Mouse (Mus musculus) intestine, embryonic 14.5 days (tissue): ENCODE measurements around the gene Cntn1. TPM values are rescaled to one million over a fixed set of nuclear protein-coding genes. Genes with fewer than 3 reads are reported as not detected.

Experiments
- ATAC-seq: fragments of 200-750 bp; cut with Nextera tagmentation; replicated peaks from 2 replicates; pipeline ENCODE4 v1.8.0; 2017; ENCODE audit warnings: low read depth, moderate number of reproducible peaks, moderate TSS enrichment, moderate library complexity; ENCODE audit not compliant: low FRiP score, low TSS enrichment
- DNase-seq: peaks from one replicate; pipeline ENCODE4 v3.0.0-alpha.2; 2018; ENCODE audit warnings: low spot score
- H3K27ac ChIP-seq: fragments of 300-500 bp; sonication (generic); 2 replicates; pipeline ENCODE4 v1.5.1; 2014; ENCODE audit warnings: low read depth, mild to moderate bottlenecking, control low read depth
- H3K27me3 ChIP-seq: fragments of 300-500 bp; sonication (generic); replicated peaks from 2 replicates; pipeline ENCODE4 v1.6.1; 2014; ENCODE audit warnings: low read length, control low read depth; ENCODE audit not compliant: control insufficient read depth, insufficient read depth
- H3K36me3 ChIP-seq: fragments of 300-500 bp; sonication (generic); 2 replicates; pipeline ENCODE4 v1.6.1; 2014; ENCODE audit warnings: low read length, control low read depth; ENCODE audit not compliant: control insufficient read depth, insufficient read depth
- H3K4me1 ChIP-seq: fragments of 300-500 bp; sonication (generic); replicated peaks from 2 replicates; pipeline ENCODE4 v1.6.1; 2014; ENCODE audit warnings: low read length, control low read depth, mixed read lengths; ENCODE audit not compliant: control insufficient read depth, insufficient read depth
- H3K4me2 ChIP-seq: fragments of 300-500 bp; sonication (generic); 2 replicates; pipeline ENCODE4 v1.6.1; 2014; ENCODE audit warnings: low read length
- H3K4me3 ChIP-seq: fragments of 300-500 bp; sonication (generic); 2 replicates; pipeline ENCODE4 v1.5.1; 2014; ENCODE audit warnings: low read depth, low read length, control low read depth, mixed read lengths
- H3K9ac ChIP-seq: fragments of 300-500 bp; sonication (generic); 2 replicates; pipeline ENCODE4 v1.6.1; 2014; ENCODE audit warnings: mild to moderate bottlenecking, low read length
- H3K9me3 ChIP-seq: fragments of 300-500 bp; sonication (generic); 2 replicates; pipeline ENCODE4 v1.6.1; 2016; ENCODE audit warnings: low read length, control low read depth; ENCODE audit not compliant: control insufficient read depth
- WGBS: fragments of 180-500 bp; shearing (Covaris S2); extraction: QIAGEN DNeasy Blood & Tissue Kit; methylation state at CpG from one replicate; pipeline ENCODE4 v1.1.7; 2014; 5-methylcytosine and 5-hydroxymethylcytosine counted together
- polyA plus RNA-seq: library from polyadenylated mRNA; unstranded; fragments of >200 nt; fragmentation: Nextera tagmentation; extraction: Ambion mirVana; gene quantifications from 2 replicates; pipeline ENCODE4 v1.2.1, GENCODE M21; 2014

Cntn1 gene
- polyA plus RNA-seq, 1 experiment from 2014 or later: 2.4 TPM

GRCm38 (mm10) chr15:92161163-92162025, 110.4 kb downstream of the Cntn1 start:
- ATAC-seq: no peak
- no peak for DNase-seq
- Histone ChIP-seq H3K9ac (no peak overlapping the region), H3K27ac (no peak overlapping the region), H3K36me3 (no peaks in the 10 kb centered on the region), H3K9me3 (no peaks in the 10 kb centered on the region), H3K27me3 (no peaks in the 10 kb centered on the region), H3K4me2 (no peak overlapping the region), H3K4me1 (no peaks in the 10 kb centered on the region), H3K4me3 (no peak overlapping the region)
- 49% methylated on average over 20 of the region's 20 CpGs for WGBS

- H3K4me1 ChIP-seq: no peaks in the 10 kb centered on the region
- no peaks in the 10 kb centered on the region for H3K27me3 ChIP-seq
- WGBS: 66% methylated on average over 4 of the region's 4 CpGs
- no peak overlapping the region for H3K4me3 ChIP-seq
- no peak overlapping the region for H3K9ac ChIP-seq
- no peak overlapping the region for H3K27ac ChIP-seq
- no peaks in the 10 kb centered on the region for H3K36me3 ChIP-seq
- H3K4me2 ChIP-seq: no peak overlapping the region
- DNase-seq (no peak), ATAC-seq (no peak)
- H3K9me3 ChIP-seq: no peaks in the 10 kb centered on the region
Observed at GRCm38 (mm10) chr15:92162835-92163234, 111.9 kb downstream of the Cntn1 start.

GRCm38 (mm10) chr15:92164127-92164526, 113.2 kb downstream of the Cntn1 start:
- Histone ChIP-seq H3K9ac (no peak overlapping the region), H3K27me3 (no peaks in the 10 kb centered on the region), H3K4me2 (no peak overlapping the region), H3K27ac (no peak overlapping the region), H3K9me3 (no peaks in the 10 kb centered on the region), H3K4me3 (no peak overlapping the region), H3K36me3 (no peaks in the 10 kb centered on the region), H3K4me1 (no peaks in the 10 kb centered on the region)
- ATAC-seq (no peak), DNase-seq (no peak)
- WGBS: 72% methylated on average over 3 of the region's 3 CpGs

- no peak for DNase-seq
- no peaks in the 10 kb centered on the region for H3K4me1 ChIP-seq
- no peak overlapping the region for H3K9ac ChIP-seq
- H3K36me3 ChIP-seq: no peaks in the 10 kb centered on the region
- WGBS: 80% methylated on average over 5 of the region's 5 CpGs
- no peaks in the 10 kb centered on the region for H3K9me3 ChIP-seq
- H3K27ac ChIP-seq: no peak overlapping the region
- H3K4me3 ChIP-seq: no peak overlapping the region
- H3K4me2 ChIP-seq: no peak overlapping the region
- no peaks in the 10 kb centered on the region for H3K27me3 ChIP-seq
- no peak for ATAC-seq
Observed at GRCm38 (mm10) chr15:92166266-92166665, 115.3 kb downstream of the Cntn1 start.

- Histone ChIP-seq H3K4me3 (no peak overlapping the region), H3K36me3 (no peaks in the 10 kb centered on the region), H3K4me1 (no peaks in the 10 kb centered on the region), H3K27ac (no peak overlapping the region), H3K9ac (no peak overlapping the region), H3K27me3 (no peaks in the 10 kb centered on the region), H3K4me2 (no peak overlapping the region), H3K9me3 (no peaks in the 10 kb centered on the region)
- 73% methylated on average over 2 of the region's 2 CpGs for WGBS
- no peak for DNase-seq
- ATAC-seq: no peak
Observed at GRCm38 (mm10) chr15:92175739-92176138, 124.8 kb downstream of the Cntn1 start.

GRCm38 (mm10) chr15:92177413-92177812, 126.4 kb downstream of the Cntn1 start:
- no peak for DNase-seq
- no peaks in the 10 kb centered on the region for H3K4me1 ChIP-seq

GRCm38 (mm10) chr15:92185484-92185883, 134.5 kb downstream of the Cntn1 start:
- DNase-seq (no peak), ATAC-seq (no peak)
- H3K27ac ChIP-seq: no peak overlapping the region
- no peak overlapping the region for H3K4me3 ChIP-seq
- no peaks in the 10 kb centered on the region for H3K36me3 ChIP-seq
- WGBS: 97% methylated on average over 2 of the region's 2 CpGs
- H3K4me1 ChIP-seq: no peaks in the 10 kb centered on the region
- no peak overlapping the region for H3K4me2 ChIP-seq
- H3K9me3 ChIP-seq: no peaks in the 10 kb centered on the region
- H3K27me3 ChIP-seq: no peaks in the 10 kb centered on the region
- H3K9ac ChIP-seq: no peak overlapping the region

More at GRCm38 (mm10) chr15:92177413-92177812, 126.4 kb downstream of the Cntn1 start:
- H3K9me3 ChIP-seq: no peaks in the 10 kb centered on the region
- H3K9ac ChIP-seq: no peak overlapping the region
- no peaks in the 10 kb centered on the region for H3K36me3 ChIP-seq
- no peak overlapping the region for H3K27ac ChIP-seq
- no peak overlapping the region for H3K4me2 ChIP-seq
- WGBS: 83% methylated on average over 9 of the region's 9 CpGs
- ATAC-seq: no peak
- H3K4me3 ChIP-seq: no peak overlapping the region
- H3K27me3 ChIP-seq: no peaks in the 10 kb centered on the region

GRCm38 (mm10) chr15:92190000-92190399, 139.0 kb downstream of the Cntn1 start:
- Histone ChIP-seq H3K4me1 (no peaks in the 10 kb centered on the region), H3K27me3 (no peaks in the 10 kb centered on the region), H3K4me2 (no peak overlapping the region), H3K9me3 (no peaks in the 10 kb centered on the region), H3K9ac (no peak overlapping the region), H3K36me3 (no peaks in the 10 kb centered on the region), H3K27ac (no peak overlapping the region), H3K4me3 (no peak overlapping the region)
- WGBS: 66% methylated on average over 2 of the region's 2 CpGs
- no peak for ATAC-seq
- DNase-seq: no peak
